Mouse (Mus musculus): ENCODE measurements around the gene Abcg8. TPM values are rescaled to one million over a fixed set of nuclear protein-coding genes. Genes with fewer than 3 reads are reported as not detected.

Gene Abcg8
- total and polyA plus RNA-seq, 2 experiments from 2014 or later, result 0.10 to 0.17 TPM

DNA sequence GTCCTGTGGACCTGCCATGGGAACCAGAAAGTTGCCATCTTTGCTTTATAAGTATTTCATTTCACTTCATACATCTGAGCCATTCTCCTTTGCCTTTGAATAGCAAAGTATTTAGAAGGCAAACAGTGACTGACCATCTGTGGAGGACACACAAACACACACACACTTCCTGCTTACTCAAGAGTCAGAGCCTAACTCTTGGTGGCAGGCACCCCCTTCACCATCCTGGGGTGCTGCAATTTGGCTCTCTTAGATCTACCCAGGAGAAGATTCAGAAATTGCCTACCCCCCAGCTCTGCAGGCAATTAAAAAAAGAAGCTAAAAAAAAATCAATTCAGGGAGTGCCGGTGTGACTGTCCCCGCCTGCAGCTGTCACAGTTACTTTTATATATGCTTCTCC lies 29.6 kb upstream of the Abcg8 start:
- ATAC-seq, result no peak
- Histone ChIP-seq H3K4me3 (ENCODE audit: low read depth, low read length) (no peak overlapping the region), H3K4me1 (ENCODE audit: insufficient read depth) (no peaks in the 10 kb centered on the region), H3K36me3 (ENCODE audit: insufficient read depth) (no peaks in the 10 kb centered on the region), H3K27me3 (ENCODE audit: insufficient read depth, low read length) (no peaks in the 10 kb centered on the region), H3K9me3 (ENCODE audit: low read length) (no peaks in the 10 kb centered on the region), H3K9ac (no peak overlapping the region), H3K4me2 (ENCODE audit: low read depth) (no peak overlapping the region), H3K27ac (ENCODE audit: low read depth, low read length) (no peak overlapping the region)
- DNase-seq, result no peak
- no peak for TF ChIP-seq CTCF (IDR thresholded peaks at IDR 0.05; ENCODE audit: low read depth)
- WGBS, result 50% methylated on average over 2 of the region's 2 CpGs

DNA sequence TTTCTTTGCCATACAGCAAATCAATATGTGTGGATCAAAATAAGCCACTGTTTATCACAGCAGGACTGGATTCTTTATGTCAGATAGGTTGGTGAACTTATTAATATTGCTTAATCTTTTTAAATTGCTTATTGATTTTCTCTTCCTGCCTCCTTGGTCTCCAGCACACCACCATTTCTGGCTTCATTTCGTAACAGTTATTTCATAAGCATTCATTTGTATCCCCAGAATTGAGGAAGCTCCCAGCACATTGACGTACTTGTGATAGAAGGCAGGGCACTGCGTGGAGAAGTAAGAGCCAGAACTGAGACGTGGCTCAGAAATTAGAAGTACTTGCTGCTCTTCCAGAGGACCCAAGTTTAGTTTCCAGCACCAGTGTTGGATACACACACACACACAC lies 28.5 kb upstream of the Abcg8 start:
- Histone ChIP-seq H3K36me3 (ENCODE audit: insufficient read depth) (no peaks in the 10 kb centered on the region), H3K9ac (no peak overlapping the region), H3K4me1 (ENCODE audit: insufficient read depth) (no peaks in the 10 kb centered on the region), H3K4me2 (ENCODE audit: low read depth) (no peak overlapping the region), H3K9me3 (ENCODE audit: low read length) (no peaks in the 10 kb centered on the region), H3K27me3 (ENCODE audit: insufficient read depth, low read length) (no peaks in the 10 kb centered on the region), H3K27ac (ENCODE audit: low read depth, low read length) (no peak overlapping the region), H3K4me3 (ENCODE audit: low read depth, low read length) (no peak overlapping the region)
- TF ChIP-seq CTCF (IDR thresholded peaks at IDR 0.05; ENCODE audit: low read depth), result no peak
- ATAC-seq, result no peak
- 88% methylated on average over 4 of the region's 4 CpGs for WGBS
- no peak for DNase-seq

DNA sequence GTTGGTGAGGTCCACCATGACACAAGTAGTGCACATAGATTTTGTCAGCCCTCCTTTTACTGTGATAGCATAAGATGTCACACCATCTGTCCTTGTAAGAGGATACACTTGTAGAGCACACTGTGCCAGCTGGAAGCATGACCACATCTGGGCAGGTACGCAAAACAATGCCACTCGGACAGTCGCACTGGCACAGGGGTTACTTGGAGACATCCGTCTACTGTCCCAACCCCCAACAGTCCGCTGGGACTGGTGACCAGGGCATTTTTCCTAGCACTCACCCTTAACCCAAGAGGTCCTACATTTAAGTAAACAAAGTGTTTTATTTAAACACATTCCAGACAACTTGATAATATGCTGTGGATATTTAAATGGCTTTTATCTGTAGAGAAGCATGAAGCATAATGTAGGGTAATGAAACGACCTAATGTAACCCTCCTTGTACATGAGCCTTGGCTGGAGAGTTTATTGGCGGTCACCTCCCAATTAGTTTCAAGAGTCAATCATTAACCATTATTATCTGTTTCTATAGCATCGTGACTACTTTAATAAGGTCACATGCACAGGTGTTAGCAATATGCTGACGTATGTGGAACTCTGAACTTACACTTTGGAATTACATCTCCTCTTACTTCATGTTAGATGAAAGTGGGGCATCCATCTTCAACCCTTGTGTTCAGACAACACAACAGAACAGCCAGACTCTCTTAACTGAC lies 25.6 kb upstream of the Abcg8 start:
- H3K4me1 ChIP-seq (ENCODE audit: insufficient read depth), result no peaks in the 10 kb centered on the region
- no peak for TF ChIP-seq CTCF (IDR thresholded peaks at IDR 0.05; ENCODE audit: low read depth)
- no peak overlapping the region for H3K4me2 ChIP-seq (ENCODE audit: low read depth)
- H3K9me3 ChIP-seq (ENCODE audit: low read length), result no peaks in the 10 kb centered on the region
- H3K36me3 ChIP-seq (ENCODE audit: insufficient read depth), result no peaks in the 10 kb centered on the region; the same call in 1 of the 2 replicates
- no peak for ATAC-seq
- no peak overlapping the region for H3K27ac ChIP-seq (ENCODE audit: low read depth, low read length)
- DNase-seq, result no peak
- H3K9ac ChIP-seq, result no peak overlapping the region
- H3K4me3 ChIP-seq (ENCODE audit: low read depth, low read length), result no peak overlapping the region
- 90% methylated on average over 9 of the region's 9 CpGs for WGBS
- no peaks in the 10 kb centered on the region for H3K27me3 ChIP-seq (ENCODE audit: insufficient read depth, low read length)

DNA sequence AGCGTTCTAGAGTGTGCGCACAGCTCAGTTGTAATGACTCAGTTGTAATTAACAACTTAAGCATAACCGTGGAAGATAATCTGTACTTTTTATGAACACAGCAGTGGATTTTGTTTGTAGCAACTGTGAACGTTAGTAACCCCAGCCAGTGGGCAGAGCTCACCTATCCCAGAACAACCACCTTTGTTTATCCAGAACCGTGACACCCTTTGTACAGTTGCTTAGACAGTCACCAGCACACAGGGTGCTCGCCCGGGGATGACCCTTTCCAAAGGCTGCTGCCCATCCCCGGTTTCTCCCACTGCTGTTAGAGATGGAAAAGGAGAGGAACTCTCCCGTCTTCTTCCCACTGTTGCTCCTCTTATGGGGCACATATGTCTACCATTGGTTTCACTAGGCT lies 22.6 kb upstream of the Abcg8 start:
- no peaks in the 10 kb centered on the region for H3K27me3 ChIP-seq (ENCODE audit: insufficient read depth, low read length)
- TF ChIP-seq CTCF (IDR thresholded peaks at IDR 0.05; ENCODE audit: low read depth), result no peak
- no peaks in the 10 kb centered on the region; the same call in 1 of the 2 replicates for H3K36me3 ChIP-seq (ENCODE audit: insufficient read depth)
- H3K9ac ChIP-seq, result no peak overlapping the region
- no peak overlapping the region for H3K4me2 ChIP-seq (ENCODE audit: low read depth)
- H3K27ac ChIP-seq (ENCODE audit: low read depth, low read length), result no peak overlapping the region
- H3K4me3 ChIP-seq (ENCODE audit: low read depth, low read length), result no peak overlapping the region
- WGBS, result 93% methylated on average over 9 of the region's 9 CpGs
- no peaks in the 10 kb centered on the region for H3K9me3 ChIP-seq (ENCODE audit: low read length)
- no peaks in the 10 kb centered on the region for H3K4me1 ChIP-seq (ENCODE audit: insufficient read depth)
- ATAC-seq (no peak), DNase-seq (no peak)

DNA sequence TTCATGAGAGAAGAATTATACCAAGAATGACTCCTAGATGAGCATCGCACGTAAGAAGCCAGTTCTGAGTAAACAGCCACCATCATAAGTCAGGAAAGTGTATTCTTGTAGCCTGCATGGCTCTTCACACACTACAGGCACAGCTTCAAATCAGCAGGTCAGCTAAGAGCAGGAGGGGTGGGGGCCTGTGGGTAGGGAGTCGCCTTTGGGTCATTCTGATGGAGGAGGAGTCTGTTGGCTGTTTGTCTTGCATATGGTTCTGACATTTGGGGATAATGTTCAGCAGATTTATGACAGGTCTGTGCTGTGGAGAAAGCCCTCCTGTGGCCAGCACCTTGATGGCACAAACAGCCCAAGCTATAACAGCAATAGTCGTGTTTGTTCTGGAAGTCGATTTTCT lies 19.9 kb upstream of the Abcg8 start:
- 73% methylated on average over 5 of the region's 5 CpGs for WGBS

DNA sequence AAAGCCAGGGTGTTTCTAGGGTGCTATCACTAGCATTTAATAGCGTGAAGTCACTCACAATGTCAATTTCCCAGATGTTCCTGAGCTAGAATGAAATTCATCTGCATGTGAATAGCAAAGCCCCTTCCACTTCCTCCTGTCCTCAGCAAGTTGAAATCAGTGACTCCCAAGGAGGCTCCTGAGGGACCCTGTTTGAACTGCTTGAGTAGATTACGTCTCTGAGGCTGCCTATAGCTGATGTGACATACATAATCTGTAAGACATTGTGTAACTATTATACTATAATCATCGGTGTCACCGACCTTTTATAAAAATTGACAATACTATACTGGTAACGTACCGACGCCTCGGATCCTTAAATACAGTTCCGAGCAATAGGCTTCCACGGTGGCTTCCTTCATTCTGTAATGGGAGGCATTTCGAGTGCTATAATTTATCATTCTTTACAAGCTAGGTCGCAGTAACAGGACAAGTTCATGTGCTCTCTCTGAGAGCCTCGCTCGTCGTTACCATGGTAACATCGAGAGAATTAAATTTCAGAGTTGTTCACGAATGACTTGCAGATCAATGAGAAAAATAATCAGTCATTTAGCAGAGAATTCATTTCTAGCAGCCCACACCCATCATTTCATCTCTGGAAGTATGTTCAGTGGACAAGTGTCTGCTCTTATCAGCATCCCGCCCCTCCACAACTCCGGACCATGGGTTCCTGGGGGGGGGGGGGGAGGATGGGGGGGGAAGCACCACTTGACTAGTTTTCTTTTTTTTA lies 19.3 kb upstream of the Abcg8 start:
- DNase-seq (peak; percentile 46), ATAC-seq (peak; percentile 89)
- Histone ChIP-seq H3K4me2 (ENCODE audit: low read depth) (no peak overlapping the region), H3K27me3 (ENCODE audit: insufficient read depth, low read length) (no peaks in the 10 kb centered on the region), H3K36me3 (ENCODE audit: insufficient read depth) (no peaks in the 10 kb centered on the region; the same call in 1 of the 2 replicates), H3K4me3 (ENCODE audit: low read depth, low read length) (no peak overlapping the region), H3K4me1 (ENCODE audit: insufficient read depth) (no peaks in the 10 kb centered on the region), H3K9me3 (ENCODE audit: low read length) (no peaks in the 10 kb centered on the region), H3K27ac (ENCODE audit: low read depth, low read length) (peak overlapping the region; percentile 50), H3K9ac (no peak overlapping the region)
- 55% methylated on average over 19 of the region's 19 CpGs for WGBS
- TF ChIP-seq CTCF (IDR thresholded peaks at IDR 0.05; ENCODE audit: low read depth), result no peak

More for the DNA sequence above, 19.9 kb upstream of the Abcg8 start:
- no peaks in the 10 kb centered on the region for H3K4me1 ChIP-seq (ENCODE audit: insufficient read depth)
- H3K9me3 ChIP-seq (ENCODE audit: low read length), result no peaks in the 10 kb centered on the region
- DNase-seq (no peak), ATAC-seq (peak; percentile 13; the same call in 1 of the 2 replicates)
- H3K4me3 ChIP-seq (ENCODE audit: low read depth, low read length), result no peak overlapping the region
- no peak overlapping the region for H3K4me2 ChIP-seq (ENCODE audit: low read depth)
- TF ChIP-seq CTCF (IDR thresholded peaks at IDR 0.05; ENCODE audit: low read depth), result no peak
- no peaks in the 10 kb centered on the region for H3K27me3 ChIP-seq (ENCODE audit: insufficient read depth, low read length)
- no peak overlapping the region for H3K9ac ChIP-seq
- peak overlapping the region; percentile 50; the same call in 1 of the 2 replicates for H3K27ac ChIP-seq (ENCODE audit: low read depth, low read length)
- no peaks in the 10 kb centered on the region; the same call in 1 of the 2 replicates for H3K36me3 ChIP-seq (ENCODE audit: insufficient read depth)

DNA sequence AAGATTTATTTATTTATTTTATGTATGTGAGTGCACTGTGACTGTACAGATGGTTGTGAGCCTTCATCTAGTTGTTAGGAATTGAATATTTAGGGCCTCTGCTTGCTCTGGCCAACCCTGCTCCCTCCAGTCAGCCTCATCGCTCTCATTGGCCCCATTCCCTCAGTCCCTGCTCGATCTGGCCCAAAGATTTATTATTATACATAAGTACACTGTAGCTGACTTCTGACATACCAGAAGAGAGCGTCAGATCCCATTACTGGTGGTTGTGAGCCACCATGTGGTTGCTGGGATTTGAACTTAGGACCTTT lies 18.7 kb upstream of the Abcg8 start:
- H3K4me2 ChIP-seq (ENCODE audit: low read depth), result no peak overlapping the region
- H3K4me3 ChIP-seq (ENCODE audit: low read depth, low read length), result no peak overlapping the region
- H3K36me3 ChIP-seq (ENCODE audit: insufficient read depth), result no peaks in the 10 kb centered on the region; the same call in 1 of the 2 replicates
- 0 out of 2 replicates have a peak overlapping the region, but pooled peaks have one; percentile 15 for H3K27ac ChIP-seq (ENCODE audit: low read depth, low read length)
- DNase-seq, result no peak
- ATAC-seq, result no peak
- H3K27me3 ChIP-seq (ENCODE audit: insufficient read depth, low read length), result no peaks in the 10 kb centered on the region
- no peaks in the 10 kb centered on the region for H3K9me3 ChIP-seq (ENCODE audit: low read length)
- WGBS, result 66% methylated on average over 3 of the region's 3 CpGs
- TF ChIP-seq CTCF (IDR thresholded peaks at IDR 0.05; ENCODE audit: low read depth), result no peak
- no peak overlapping the region for H3K9ac ChIP-seq
- no peaks in the 10 kb centered on the region for H3K4me1 ChIP-seq (ENCODE audit: insufficient read depth)
